Comparison of ENCODE assay signal across 8 mouse cellular contexts in the genomic region with DNA sequence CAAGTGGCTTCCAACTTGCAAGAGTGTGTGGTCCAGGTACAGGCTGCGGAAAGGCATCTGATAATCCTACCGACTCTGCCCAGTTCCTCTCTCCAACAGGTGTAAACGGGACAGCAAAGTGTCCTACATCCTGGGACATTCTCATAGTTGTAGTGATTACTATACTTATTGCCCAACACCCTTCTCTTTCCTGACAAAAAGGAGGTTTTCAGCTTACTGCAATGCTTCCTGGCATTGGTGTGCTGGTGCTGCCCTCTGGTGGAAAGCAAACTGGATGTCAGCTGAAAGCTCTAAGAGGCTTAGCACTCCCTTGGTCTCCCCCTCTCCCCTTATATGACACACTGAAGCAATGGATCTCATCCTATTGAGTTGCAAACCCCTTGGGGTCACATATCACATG. TPM values are rescaled to one million over a fixed set of nuclear protein-coding genes. Genes with fewer than 3 reads are reported as not detected.
DNase-seq lines count a peak whose midpoint lies in the region; ATAC-seq and TF ChIP-seq lines count a peak whose summit lies in the region.

No protein-coding gene starts in this region.

- no peak for TF ChIP-seq POLR2A in MEL (IDR thresholded peaks at IDR 0.05; ENCODE audit: control insufficient read depth in 1 of 2, insufficient read depth in 1 of 2, low read depth in 1 of 2, low read length in 2 of 2, poor library complexity in 1 of 2)

- intact Hi-C loops in gastrocnemius, postnatal 14 days (cut with DNase I; ENCODE audit: low total_unique reads): no loop called here

- no peak for ATAC-seq in kidney, postnatal 0 days (replicated peaks; ENCODE audit: low FRiP score, low read depth)
- 0 out of 2 replicates have a peak, but pooled peaks have one; percentile 41 for ATAC-seq in liver, embryonic 13.5 days (ENCODE audit: low read depth)

- DNase-seq in 3T3-L1 (ENCODE audit: low read depth, low spot score): peak; percentile 69
- DNase-seq in MEL (ENCODE audit: low read depth, low spot score): peak; percentile 88
- peak; percentile 74 to 82 for DNase-seq in cerebellum, postnatal 14 days
- peak; percentile 22 for DNase-seq in gastrocnemius, postnatal 14 days
- DNase-seq in kidney, postnatal 0 days (ENCODE audit: low spot score): peak; percentile 65
- DNase-seq in liver, embryonic 13.5 days: no peak
- peak; percentile 24 for DNase-seq in neural tube, embryonic 10.5 days (ENCODE audit: extremely low spot score, low spot score)
- peak; percentile 3 to 13 for DNase-seq in thymus, adult 18-20 months

- H3K4me3 ChIP-seq in MEL (ENCODE audit: control insufficient read depth in 1 of 2, insufficient read depth in 1 of 2, low read depth in 2 of 2, low read length in 2 of 2): no peak overlapping the region
- no peak overlapping the region for H3K4me3 ChIP-seq in kidney, postnatal 0 days (replicated peaks; ENCODE audit: low read depth, low read length)
- no peak overlapping the region for H3K4me3 ChIP-seq in liver, embryonic 13.5 days (replicated peaks)

- TF ChIP-seq EP300 in MEL (IDR thresholded peaks at IDR 0.05; ENCODE audit: low read depth in 1 of 2, low read length in 2 of 2): no peak

- no peaks in the 10 kb centered on the region for H3K79me2 ChIP-seq in MEL (ENCODE audit: control insufficient read depth, insufficient read depth, low read length, poor library complexity)

- H3K4me1 ChIP-seq in MEL (ENCODE audit: control insufficient read depth in 1 of 2, insufficient read depth in 2 of 2, low read length in 2 of 2): peaks cover 14 to 30% of the 10 kb centered on the region in 2 experiments
- no peaks in the 10 kb centered on the region for H3K4me1 ChIP-seq in kidney, postnatal 0 days (replicated peaks; ENCODE audit: insufficient read depth, low read length)
- 0 out of 2 replicates have a peak, but pooled peaks cover 6% of the 10 kb centered on the region for H3K4me1 ChIP-seq in liver, embryonic 13.5 days (replicated peaks)

- peak overlapping the region; percentile 6 for H3K27ac ChIP-seq in MEL (ENCODE audit: control insufficient read depth, low read depth, low read length)
- H3K27ac ChIP-seq in kidney, postnatal 0 days: no peak overlapping the region
- no peak overlapping the region for H3K27ac ChIP-seq in liver, embryonic 13.5 days

- H3K4me2 ChIP-seq in kidney, postnatal 0 days (ENCODE audit: low read length): no peak overlapping the region
- no peak overlapping the region for H3K4me2 ChIP-seq in liver, embryonic 13.5 days

- H3K27me3 ChIP-seq in MEL (ENCODE audit: control insufficient read depth in 1 of 2, insufficient read depth in 2 of 2, low read length in 2 of 2): no peaks in the 10 kb centered on the region
- no peaks in the 10 kb centered on the region for H3K27me3 ChIP-seq in kidney, postnatal 0 days (ENCODE audit: insufficient read depth, low read length)
- H3K27me3 ChIP-seq in liver, embryonic 13.5 days: no peaks in the 10 kb centered on the region

- peaks cover 5 to 25% of the 10 kb centered on the region in 2 experiments; a peak in 3 of 4 replicates for H3K36me3 ChIP-seq in MEL (ENCODE audit: control insufficient read depth in 1 of 2, insufficient read depth in 2 of 2, low read length in 2 of 2)
- H3K36me3 ChIP-seq in kidney, postnatal 0 days (ENCODE audit: insufficient read depth, low read length): no peaks in the 10 kb centered on the region
- H3K36me3 ChIP-seq in liver, embryonic 13.5 days: peaks cover 13% of the 10 kb centered on the region

- WGBS in kidney, postnatal 0 days: 78% methylated on average over 3 of the region's 3 CpGs
- WGBS in liver, embryonic 13.5 days (ENCODE audit: insufficient replicate concordance): 45% methylated on average over 3 of the region's 3 CpGs

- H3K9ac ChIP-seq in MEL (ENCODE audit: control insufficient read depth, low read depth, low read length, poor library complexity, severe bottlenecking): no peak overlapping the region
- no peak overlapping the region for H3K9ac ChIP-seq in kidney, postnatal 0 days (ENCODE audit: low read depth, low read length)
- H3K9ac ChIP-seq in liver, embryonic 13.5 days: no peak overlapping the region

- TF ChIP-seq CTCF in MEL (IDR thresholded peaks at IDR 0.05 in 2 of 3, conservative IDR thresholded peaks at IDR 0.05 in 1 of 3; ENCODE audit: control insufficient read depth in 1 of 3, insufficient read depth in 1 of 3, low read depth in 2 of 3, low read length in 3 of 3, poor library complexity in 1 of 3, severe bottlenecking in 1 of 3): peak; percentile 85 to 97 (median 89)
- peak; percentile 79 for TF ChIP-seq CTCF in kidney, postnatal 0 days (IDR thresholded peaks at IDR 0.05; ENCODE audit: low read depth)

- TF ChIP-seq RAD21 in MEL (IDR thresholded peaks at IDR 0.05; ENCODE audit: low read depth, low read length): peak; percentile 97

- no peaks in the 10 kb centered on the region for H3K9me3 ChIP-seq in MEL (replicated peaks; ENCODE audit: insufficient read depth, low read length)
- no peaks in the 10 kb centered on the region for H3K9me3 ChIP-seq in kidney, postnatal 0 days (replicated peaks; ENCODE audit: low read length)
- no peaks in the 10 kb centered on the region for H3K9me3 ChIP-seq in liver, embryonic 13.5 days (replicated peaks)

TF ChIP-seq in MEL, 35 proteins besides CTCF, POLR2A, EP300 and RAD21:
- TF ChIP-seq RCOR1 (IDR thresholded peaks at IDR 0.05; ENCODE audit: low read depth, low read length) (no peak), ZC3H11A (IDR thresholded peaks at IDR 0.05; ENCODE audit: low read depth, low read length) (peak; percentile 94), SMC3 (IDR thresholded peaks at IDR 0.05; ENCODE audit: low read depth, low read length) (peak; percentile 96), ETS1 (IDR thresholded peaks at IDR 0.05; ENCODE audit: low read depth, low read length) (no peak), USF2 (IDR thresholded peaks at IDR 0.05; ENCODE audit: borderline replicate concordance in 1 of 2, insufficient read depth in 1 of 2, low read depth in 1 of 2, low read length in 2 of 2) (no peak), ELF1 (IDR thresholded peaks at IDR 0.05; ENCODE audit: low read depth, low read length) (no peak), CHD1 (IDR thresholded peaks at IDR 0.05; ENCODE audit: low read depth, low read length) (no peak), POLR2AphosphoS2 (IDR thresholded peaks at IDR 0.05; ENCODE audit: low read length) (no peak), HCFC1 (IDR thresholded peaks at IDR 0.05; ENCODE audit: low read depth, low read length) (no peak), NRF1 (IDR thresholded peaks at IDR 0.05; ENCODE audit: insufficient read depth, low read depth, low read length, poor library complexity, severe bottlenecking) (no peak), MXI1 (IDR thresholded peaks at IDR 0.05; ENCODE audit: low read depth, low read length) (no peak)

RNA-seq across cellular contexts. Expression of a gene that starts 21.6 kb away (rescaled TPM):
- 240 and 243 TPM in 2 replicates for total RNA-seq in MEL (2012; rRNA removed)
- 100 to 1,000 TPM; 274 to 290 TPM for polyA plus RNA-seq in MEL (2012; ENCODE audit: insufficient read depth in 1 of 2, insufficient read length in 2 of 2, low read depth in 1 of 2, low replicate concordance in 2 of 2, missing spikeins in 1 of 2)
- 100 to 1,000 TPM; 384 to 509 TPM for total RNA-seq in gastrocnemius, postnatal 14 days (2021)
- polyA plus RNA-seq in kidney, postnatal 0 days (2015; fragmentation: Nextera tagmentation; extraction: Ambion mirVana): 160 and 178 TPM in 2 replicates
- 66.6 and 77.1 TPM in 2 replicates for polyA plus RNA-seq in liver, embryonic 13.5 days (2015; fragmentation: Nextera tagmentation; extraction: Ambion mirVana)
